Mouse (Mus musculus) urinary bladder, postnatal 25 days (tissue): ENCODE results near the gene Speer4a.
"Not testable (repeated sequence)": the region's sequence is repeated elsewhere in the genome, so short reads cannot be mapped to it uniquely, and the experiment has no call there.

Experiments
- DNase-seq: peaks from one replicate; pipeline ENCODE4 v3.0.0; 2022; ENCODE audit warnings: low spot score

Gene Speer4a

GRCm38 (mm10) chr5:26039458-26039857 is at the start of gene Speer4a:
Speer4a (minus strand) TSS chr5:26039558.
- DNase-seq: not testable (repeated sequence)

- DNase-seq: not testable (repeated sequence)
These were observed 39.7 kb upstream of the Speer4a start for GRCm38 (mm10) chr5:26079023-26079422.

- DNase-seq: no peak
These were observed 31.4 kb upstream of the Speer4a start for GRCm38 (mm10) chr5:26070716-26071115.

GRCm38 (mm10) chr5:26058481-26058880 is 19.1 kb upstream of the Speer4a start, which contains the start of gene Gm7347:
Gm7347 (minus strand) TSS chr5:26058581.
- DNase-seq: not testable (repeated sequence)

GRCm38 (mm10) chr5:26022816-26023215 is 16.5 kb downstream of the Speer4a start, which contains the start of gene Gm5862:
Gm5862 (minus strand) TSS chr5:26022916.
- not testable (repeated sequence) for DNase-seq

GRCm38 (mm10) chr5:26007697-26008096 is 31.7 kb downstream of the Speer4a start:
- not testable (repeated sequence) for DNase-seq

GRCm38 (mm10) chr5:26006937-26007695 is 32.2 kb downstream of the Speer4a start:
- peak; percentile 3 for DNase-seq

- DNase-seq: not testable (repeated sequence)
These were observed 34.7 kb downstream of the Speer4a start, which contains the start of gene Gm1979 for GRCm38 (mm10) chr5:26004698-26005097. Gm1979 (minus strand) TSS chr5:26004798.

GRCm38 (mm10) chr5:25988550-25988949 is 50.8 kb downstream of the Speer4a start, which contains the start of gene Gm21698:
Gm21698 (minus strand) TSS chr5:25988650.
- DNase-seq: not testable (repeated sequence)
